Mouse (Mus musculus) CD8-positive naive resting alpha-beta T cell, adult 57 days (primary cell): ENCODE measurements around the gene Adgrf1. TPM values are rescaled to one million over a fixed set of nuclear protein-coding genes. Genes with fewer than 3 reads are reported as not detected.

Source experiments
- total RNA-seq: library from RNA; stranded (reverse); gene quantifications from one replicate; pipeline ENCODE4 v1.2.4, GENCODE M21; 2023

Gene Adgrf1
- total RNA-seq: not detected

DNA sequence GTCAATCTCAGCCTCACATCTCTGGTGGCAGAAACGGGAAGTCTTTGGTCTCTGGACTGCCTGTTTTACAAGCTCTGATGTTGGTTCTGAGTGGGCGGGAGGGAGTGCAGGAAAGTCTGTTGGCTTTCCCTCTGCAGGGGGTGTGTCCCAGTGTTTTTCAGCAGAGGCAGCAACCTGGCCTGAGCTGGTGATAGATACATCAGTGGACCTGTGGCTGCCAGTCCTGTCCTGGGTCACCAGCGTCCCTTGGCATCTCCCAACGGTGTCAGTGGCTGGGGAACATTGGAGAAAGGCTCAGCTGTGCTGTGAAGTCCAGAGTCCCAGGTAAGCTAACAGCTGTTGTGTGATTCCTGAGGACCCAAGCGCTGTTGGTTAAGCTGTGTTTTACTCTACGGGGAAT lies at the start of gene Adgrf1:
Gene Adgrf1 (plus strand): TSS at position 169 of the 400 bp plus-strand sequence.

DNA sequence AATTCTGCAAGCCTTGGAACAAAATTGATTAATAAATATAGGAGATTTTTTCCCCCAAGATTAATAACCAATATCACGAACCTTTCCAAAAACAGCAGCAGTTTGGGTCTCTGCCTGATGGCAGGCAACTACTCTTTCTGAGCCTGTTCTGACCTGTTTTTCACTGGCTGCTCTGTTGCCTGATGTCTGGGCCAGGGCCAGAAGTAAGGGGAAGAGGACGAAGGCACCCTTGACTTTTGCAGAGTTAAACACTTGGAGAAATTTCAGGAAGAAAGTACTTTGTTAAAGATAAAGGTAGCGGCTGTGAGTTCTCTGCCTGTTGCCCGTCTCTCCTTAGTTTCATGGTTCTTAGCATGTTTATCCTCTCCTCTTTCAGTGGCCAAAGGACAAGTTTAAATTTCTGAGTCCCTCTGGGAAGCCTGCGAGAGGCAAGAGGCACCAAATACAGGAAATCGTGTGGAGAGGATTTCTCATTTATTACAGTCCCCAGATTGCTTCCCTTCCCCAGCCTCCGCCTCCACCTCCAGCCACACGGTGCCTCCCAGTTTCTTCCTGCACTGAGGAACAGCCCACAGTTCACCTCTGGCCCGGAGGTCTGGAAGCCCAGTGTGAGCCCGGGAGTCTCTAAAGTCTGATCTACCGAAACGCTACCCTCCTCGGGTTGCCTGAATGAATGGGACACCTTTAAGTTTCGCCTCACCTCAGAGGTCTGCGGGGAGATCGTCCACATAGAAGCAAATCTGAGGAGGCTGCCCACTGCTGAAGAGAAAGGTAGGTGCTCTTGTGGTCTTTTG lies 89.9 kb downstream of the Adgrf1 start, which contains the start of gene Adgrf5:
Gene Adgrf5 (plus strand): TSS at position 626 of the 794 bp plus-strand sequence.

Other genes starting within 250 kb of the Adgrf1 start
- gene Adgrf5, start 90.1 kb downstream of the Adgrf1 start, total RNA-seq: not detected
- not detected for gene Mep1a, start 232.5 kb downstream of the Adgrf1 start, total RNA-seq